In the genomic region with DNA sequence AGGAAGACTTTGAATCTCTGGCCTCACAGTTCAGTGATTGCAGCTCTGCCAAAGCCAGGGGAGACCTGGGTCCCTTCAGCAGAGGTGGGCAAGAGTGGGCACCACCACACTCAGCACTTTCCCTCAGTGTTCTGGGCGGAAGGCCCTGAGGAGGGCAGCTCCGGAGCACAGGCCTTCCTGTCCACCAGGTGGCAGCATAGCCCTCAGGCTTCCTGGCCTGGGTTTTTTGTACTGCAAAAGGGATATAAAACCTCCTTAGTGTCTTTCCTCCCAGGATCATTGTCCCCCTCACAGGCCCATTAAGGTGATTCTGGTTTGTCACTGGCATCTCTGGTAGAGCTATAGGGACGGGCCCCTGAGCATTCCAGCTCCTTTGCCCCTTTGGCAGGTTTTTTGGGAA, we compare ENCODE assay signal across 9 mouse cellular contexts. TPM values are rescaled to one million over a fixed set of nuclear protein-coding genes. Genes with fewer than 3 reads are reported as not detected.
DNase-seq lines count a peak whose midpoint lies in the region; TF ChIP-seq lines count a peak whose summit lies in the region.
"Had no signal": no experiment of that assay in that cellular context is flagged by ENCODE, and none has a peak within 500 bp of the region (broad histone marks: within the 10 kb centered on the region; RNA-seq: fewer than 3 reads in every experiment).

No protein-coding gene starts in this region.

- in situ Hi-C loops in ES-E14 (cut with MboI; ENCODE audit: low sequenced_read_pairs in 2 of 2, unreplicated experiment in 2 of 2), result no loop called here

- H3K27ac ChIP-seq in ES-E14 (ENCODE audit: insufficient read depth, low read depth, low read length, poor library complexity, severe bottlenecking), result no peak overlapping the region
- H3K27ac ChIP-seq: heart, embryonic 13.5 days had no signal

- peaks cover 2 to 21% of the 10 kb centered on the region in 2 experiments; a peak in 3 of 4 replicates for H3K4me1 ChIP-seq in ES-E14 (ENCODE audit: control insufficient read depth in 2 of 2, insufficient read depth in 2 of 2, low read length in 2 of 2, poor library complexity in 1 of 2)

- peaks cover 30% of the 10 kb centered on the region for H3K79me2 ChIP-seq in C2C12 (ENCODE audit: control insufficient read depth, insufficient read depth)

- no peak overlapping the region for H3K9ac ChIP-seq in ES-E14 (ENCODE audit: insufficient read depth, low read depth, low read length, poor library complexity, severe bottlenecking)
- H3K9ac ChIP-seq: heart, embryonic 13.5 days had no signal

- H3K36me3 ChIP-seq in C2C12 (ENCODE audit: control insufficient read depth, insufficient read depth), result peaks cover 54% of the 10 kb centered on the region
- peaks cover 56% of the 10 kb centered on the region for H3K36me3 ChIP-seq in ES-E14 (ENCODE audit: control insufficient read depth, insufficient read depth, low read length, poor library complexity, severe bottlenecking)

- no peaks in the 10 kb centered on the region for H3K27me3 ChIP-seq in C2C12 (ENCODE audit: control insufficient read depth, insufficient read depth, insufficient read length)
- H3K27me3 ChIP-seq: heart, embryonic 13.5 days had no signal

- H3K9me3 ChIP-seq in ES-E14 (ENCODE audit: control insufficient read depth, insufficient read depth, low read depth, low read length), result no peaks in the 10 kb centered on the region
- H3K9me3 ChIP-seq: heart, embryonic 13.5 days had no signal

- TF ChIP-seq CTCF in C2C12 (IDR thresholded peaks at IDR 0.05; ENCODE audit: control insufficient read depth, insufficient read depth, insufficient read length), result peak; percentile 74

- H3K4me3 ChIP-seq in C2C12 (ENCODE audit: insufficient read depth, poor library complexity, severe bottlenecking), result no peak overlapping the region
- no peak overlapping the region for H3K4me3 ChIP-seq in ES-E14 (ENCODE audit: insufficient read depth in 1 of 2, low read depth in 1 of 2, low read length in 2 of 2, poor library complexity in 1 of 2, severe bottlenecking in 1 of 2)
- H3K4me3 ChIP-seq: heart, embryonic 13.5 days had no signal

- H3K79me3 ChIP-seq in C2C12 (ENCODE audit: low read depth), result peaks cover 11% of the 10 kb centered on the region

- no peak for DNase-seq in ES-E14 (ENCODE audit: low read depth, low spot score)
- DNase-seq in cerebellum, postnatal 4 days (ENCODE audit: low spot score in 2 of 2), result peak; percentile 66 to 81
- peak; percentile 80 for DNase-seq in gastrocnemius, postnatal 10 days
- DNase-seq in kidney, postnatal 36 days, result peak; percentile 58 to 86
- peak; percentile 75 for DNase-seq in lung, postnatal 14 days
- DNase-seq in retina, embryonic 14.5 days (ENCODE audit: low spot score), result peak; percentile 84
- DNase-seq in yolk sac, embryonic 10.5 days (ENCODE audit: low spot score), result no peak

- H3ac ChIP-seq in C2C12 (ENCODE audit: control insufficient read depth, insufficient read length, low read depth), result no peak overlapping the region

TF ChIP-seq in C2C12, 6 proteins besides CTCF, POLR2A, EP300 and RAD21:
- TF ChIP-seq CEBPB (IDR thresholded peaks at IDR 0.05; ENCODE audit: low read depth), result no peak
- no peak for TF ChIP-seq MYOD1 (IDR thresholded peaks at IDR 0.05; ENCODE audit: control insufficient read depth, insufficient read length, low read depth)
- no peak for TF ChIP-seq FOSL1 (IDR thresholded peaks at IDR 0.05; ENCODE audit: insufficient read depth, low read length, poor library complexity, severe bottlenecking)
- TF ChIP-seq MAX (IDR thresholded peaks at IDR 0.05), result no peak
- no peak for TF ChIP-seq USF1 (IDR thresholded peaks at IDR 0.05; ENCODE audit: low read depth)
- TF ChIP-seq MYOG (IDR thresholded peaks at IDR 0.05; ENCODE audit: control insufficient read depth, extremely low read depth, insufficient read length), result no peak
TF ChIP-seq in C2C12: peak in this region for 0.

TF ChIP-seq in ES-E14, 5 proteins besides CTCF, POLR2A, EP300 and RAD21:
- no peak for TF ChIP-seq MAFK (IDR thresholded peaks at IDR 0.05; ENCODE audit: insufficient read depth, low read depth, low read length)
- peak; percentile 16; the same call in 1 of the 2 replicates for TF ChIP-seq ZC3H11A (IDR thresholded peaks at IDR 0.05; ENCODE audit: borderline replicate concordance, low read depth, low read length)
- no peak for TF ChIP-seq ZNF384 (IDR thresholded peaks at IDR 0.05; ENCODE audit: low read depth, low read length)

RNA-seq across cellular contexts. Expression of a gene that starts 10.4 kb away (rescaled TPM):
- polyA plus RNA-seq in C2C12 (2012; fragmentation: generic; extraction: Trizol), result 55.5 TPM
- 58.6 and 66.6 TPM in 2 replicates for total RNA-seq in ES-E14 (2012; rRNA removed)
- 10 to 100 TPM; 15.7 to 17.2 TPM for total RNA-seq in gastrocnemius, postnatal 10 days (2021)

RNA-seq across cellular contexts. Expression of a gene that starts 17.8 kb away (rescaled TPM):
- 7.9 TPM for polyA plus RNA-seq in C2C12 (2012; fragmentation: generic; extraction: Trizol)
- total RNA-seq in ES-E14 (2012; rRNA removed), result 13.0 and 14.5 TPM in 2 replicates
- total RNA-seq in gastrocnemius, postnatal 10 days (2021), result 10 to 100 TPM in 1 of 2 experiments, 1 to 10 TPM in 1; 8.1 to 12.0 TPM

RNA-seq across cellular contexts. Expression of a gene that starts 19.6 kb away (rescaled TPM):
- 566 TPM for polyA plus RNA-seq in C2C12 (2012; fragmentation: generic; extraction: Trizol)
- 185 and 224 TPM in 2 replicates for total RNA-seq in ES-E14 (2012; rRNA removed)
- 100 to 1,000 TPM; 197 to 204 TPM for total RNA-seq in gastrocnemius, postnatal 10 days (2021)

Comparison
In these comparisons a context has a peak if more than half of its experiments do, and no peak if none do; other contexts are left out.
1. DNase-seq: peak in cerebellum, postnatal 4 days (2 of 2), gastrocnemius, postnatal 10 days (single experiment), kidney, postnatal 36 days (2 of 2), lung, postnatal 14 days (single experiment) and retina, embryonic 14.5 days (single experiment); none in ES-E14 (single experiment) and yolk sac, embryonic 10.5 days (single experiment).